Mouse (Mus musculus) stomach, postnatal 0 days (tissue): ENCODE measurements around the gene Emc10. TPM values are rescaled to one million over a fixed set of nuclear protein-coding genes. Genes with fewer than 3 reads are reported as not detected.

Experiments used
- ATAC-seq: fragments of 200-750 bp; cut with Nextera tagmentation; 2 replicates; pipeline ENCODE4 v1.8.0; 2017; ENCODE audit not compliant: low FRiP score, low TSS enrichment
- DNase-seq: peaks from one replicate; pipeline ENCODE4 v3.0.0-alpha.2; 2016; ENCODE audit warnings: low spot score
- H3K27ac ChIP-seq: fragments of 300-500 bp; sonication (generic); replicated peaks from 2 replicates; pipeline ENCODE4 v1.5.1; 2014; ENCODE audit warnings: mild to moderate bottlenecking, control low read depth
- H3K27me3 ChIP-seq: fragments of 300-500 bp; sonication (generic); 2 replicates; pipeline ENCODE4 v1.6.1; 2014; ENCODE audit warnings: low read length; ENCODE audit not compliant: control insufficient read depth, insufficient read depth
- H3K36me3 ChIP-seq: fragments of 300-500 bp; sonication (generic); 2 replicates; pipeline ENCODE4 v1.6.1; 2014; ENCODE audit warnings: low read length, mixed read lengths; ENCODE audit not compliant: control insufficient read depth, insufficient read depth
- H3K4me1 ChIP-seq: fragments of 300-500 bp; sonication (generic); replicated peaks from 2 replicates; pipeline ENCODE4 v1.6.1; 2014; ENCODE audit warnings: antibody characterized with exemption; ENCODE audit not compliant: control insufficient read depth, insufficient read depth
- H3K4me2 ChIP-seq: fragments of 300-500 bp; sonication (generic); replicated peaks from 2 replicates; pipeline ENCODE4 v1.6.1; 2014; ENCODE audit warnings: low read depth, mild to moderate bottlenecking, control low read depth, moderate library complexity
- H3K4me3 ChIP-seq: fragments of 300-500 bp; sonication (generic); 2 replicates; pipeline ENCODE4 v1.5.1; 2014; ENCODE audit warnings: low read depth, low read length, control low read depth
- H3K9ac ChIP-seq: fragments of 300-500 bp; sonication (generic); 2 replicates; pipeline ENCODE4 v1.6.1; 2014; ENCODE audit warnings: mild to moderate bottlenecking, low read length, control low read depth, mixed read lengths
- H3K9me3 ChIP-seq: fragments of 300-500 bp; sonication (generic); 2 replicates; pipeline ENCODE4 v1.6.1; 2016; ENCODE audit warnings: low read length; ENCODE audit not compliant: control insufficient read depth
- CTCF ChIP-seq: IDR thresholded peaks from 2 replicates; pipeline ENCODE4 v1.5.1; 2016; ENCODE audit warnings: antibody characterized with exemption, low read depth, mild to moderate bottlenecking, moderate library complexity
- EP300 ChIP-seq: optimal IDR thresholded peaks from 2 replicates; pipeline ENCODE3; 2016; ENCODE audit warnings: antibody characterized with exemption
- WGBS: fragments of 180-500 bp; shearing (Covaris S2); extraction: QIAGEN DNeasy Blood & Tissue Kit; methylation state at CpG from one replicate; pipeline ENCODE4 v1.1.7; 2014; 5-methylcytosine and 5-hydroxymethylcytosine counted together
- polyA plus RNA-seq: library from polyadenylated mRNA; unstranded; fragments of >200 nt; fragmentation: Nextera tagmentation; extraction: Ambion mirVana; gene quantifications from 2 replicates; pipeline ENCODE4 v1.2.1, GENCODE M21; 2015

The Emc10 gene
- polyA plus RNA-seq, 1 experiment from 2014 or later: 60.7 TPM

GRCm38 (mm10) chr7:44521710-44522109, 25.4 kb upstream of the Emc10 start:
- peak; percentile 83 for TF ChIP-seq CTCF
- no peak for TF ChIP-seq EP300
- Histone ChIP-seq H3K9ac (peak overlapping the region; percentile 18; the same call in 1 of the 2 replicates), H3K4me1 (peaks cover 3% of the 10 kb centered on the region; the same call in 1 of the 2 replicates), H3K4me3 (no peak overlapping the region), H3K9me3 (no peaks in the 10 kb centered on the region), H3K27me3 (no peaks in the 10 kb centered on the region), H3K4me2 (no peak overlapping the region; the same call in 1 of the 2 replicates), H3K36me3 (no peaks in the 10 kb centered on the region), H3K27ac (no peak overlapping the region)
- peak; percentile 60 for DNase-seq
- WGBS: 4% methylated on average over 14 of the region's 20 CpGs
- peak; percentile 38; the same call in 1 of the 2 replicates for ATAC-seq

DNA sequence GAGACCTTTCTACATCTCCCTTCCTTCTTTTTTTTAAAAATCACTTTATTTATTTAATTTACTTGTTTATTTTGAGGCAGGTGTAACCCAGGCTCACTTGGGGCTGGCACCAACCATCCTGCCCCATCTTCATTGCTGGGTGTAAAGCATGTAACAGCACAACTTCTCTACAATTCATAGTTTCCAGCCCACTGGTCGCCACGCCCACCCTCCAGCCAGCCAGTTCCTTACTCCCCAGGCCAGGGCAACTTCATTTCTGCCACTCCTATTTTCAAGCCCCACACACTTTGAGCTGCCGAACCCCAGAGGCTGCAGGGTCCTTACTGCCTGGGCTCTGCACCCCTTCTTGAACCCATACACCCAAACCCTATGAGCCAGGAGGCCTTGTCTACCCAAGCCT, 24.7 kb upstream of the Emc10 start:
- no peak overlapping the region for H3K4me3 ChIP-seq
- H3K27ac ChIP-seq: no peak overlapping the region
- ATAC-seq (no peak), DNase-seq (no peak)
- no peaks in the 10 kb centered on the region for H3K36me3 ChIP-seq
- H3K4me1 ChIP-seq: peaks cover 3% of the 10 kb centered on the region; the same call in 1 of the 2 replicates
- no peaks in the 10 kb centered on the region for H3K27me3 ChIP-seq
- H3K9ac ChIP-seq: no peak overlapping the region
- 55% methylated on average over 3 of the region's 3 CpGs for WGBS
- no peak overlapping the region for H3K4me2 ChIP-seq
- H3K9me3 ChIP-seq: no peaks in the 10 kb centered on the region
- TF ChIP-seq EP300 (no peak), CTCF (no peak)

DNA sequence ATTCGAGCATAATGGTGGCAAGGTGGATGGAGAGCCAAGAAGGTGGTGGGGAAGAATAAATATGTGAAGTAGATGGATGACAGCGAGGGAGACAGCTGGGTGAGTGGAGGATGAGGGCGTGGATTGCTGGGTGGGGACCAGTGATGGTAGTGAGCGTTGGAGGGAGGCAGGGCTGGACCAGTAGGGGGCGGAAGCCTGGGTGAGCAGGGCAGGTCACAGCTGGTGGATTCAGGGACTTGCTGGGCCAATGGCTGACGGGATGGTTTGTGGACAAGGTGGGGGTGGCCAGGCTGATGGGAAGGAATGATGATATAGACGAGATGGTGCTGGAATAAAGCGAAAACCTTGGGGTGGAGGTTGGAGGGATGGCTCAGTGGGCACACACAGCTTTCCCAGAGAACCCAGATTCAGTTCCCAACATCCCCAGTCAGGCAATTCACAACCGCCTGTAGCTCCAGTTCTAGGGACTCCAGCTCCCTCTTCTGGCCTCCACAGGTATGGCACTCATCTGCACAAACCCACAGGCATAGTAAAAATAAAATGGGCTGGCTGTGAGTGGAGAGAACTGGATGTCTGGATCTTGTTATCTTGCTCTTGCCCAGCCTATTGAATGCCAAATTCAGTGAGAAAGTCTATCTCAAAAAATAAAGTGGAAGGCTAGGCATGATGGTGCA, 23.0 kb upstream of the Emc10 start:
- Histone ChIP-seq H3K9ac (no peak overlapping the region), H3K27ac (no peak overlapping the region), H3K4me1 (no peaks in the 10 kb centered on the region), H3K9me3 (no peaks in the 10 kb centered on the region), H3K36me3 (no peaks in the 10 kb centered on the region), H3K4me3 (no peak overlapping the region), H3K27me3 (no peaks in the 10 kb centered on the region), H3K4me2 (no peak overlapping the region)
- no peak for DNase-seq
- 61% methylated on average over 9 of the region's 9 CpGs for WGBS
- ATAC-seq: no peak
- TF ChIP-seq EP300 (no peak), CTCF (peak; percentile 33)

DNA sequence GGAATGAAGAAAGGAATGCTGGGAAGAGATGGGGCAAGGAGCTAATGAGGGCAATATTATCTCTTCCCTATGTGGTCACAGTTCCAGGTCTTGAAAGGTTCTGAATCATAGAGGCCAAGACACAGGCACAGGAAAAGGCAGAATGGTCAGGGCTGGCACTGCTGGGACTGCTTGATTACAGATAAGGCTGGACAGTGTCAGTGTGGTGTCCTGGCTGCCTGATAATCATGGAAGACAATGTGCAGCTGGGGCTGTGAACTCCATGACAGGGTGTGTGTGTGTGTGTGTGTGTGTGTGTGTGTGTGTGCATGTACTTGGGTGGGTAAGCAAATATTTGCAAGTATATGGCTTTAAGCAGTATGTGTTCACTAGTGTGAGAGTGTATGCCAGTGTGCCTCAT, 11.2 kb upstream of the Emc10 start:
- Histone ChIP-seq H3K9me3 (no peaks in the 10 kb centered on the region), H3K27me3 (no peaks in the 10 kb centered on the region), H3K27ac (no peak overlapping the region), H3K9ac (no peak overlapping the region), H3K4me2 (no peak overlapping the region), H3K36me3 (no peaks in the 10 kb centered on the region), H3K4me1 (no peaks in the 10 kb centered on the region), H3K4me3 (no peak overlapping the region)
- no peak for ATAC-seq
- no peak for DNase-seq
- TF ChIP-seq EP300: no peak
- no peak for TF ChIP-seq CTCF

DNA sequence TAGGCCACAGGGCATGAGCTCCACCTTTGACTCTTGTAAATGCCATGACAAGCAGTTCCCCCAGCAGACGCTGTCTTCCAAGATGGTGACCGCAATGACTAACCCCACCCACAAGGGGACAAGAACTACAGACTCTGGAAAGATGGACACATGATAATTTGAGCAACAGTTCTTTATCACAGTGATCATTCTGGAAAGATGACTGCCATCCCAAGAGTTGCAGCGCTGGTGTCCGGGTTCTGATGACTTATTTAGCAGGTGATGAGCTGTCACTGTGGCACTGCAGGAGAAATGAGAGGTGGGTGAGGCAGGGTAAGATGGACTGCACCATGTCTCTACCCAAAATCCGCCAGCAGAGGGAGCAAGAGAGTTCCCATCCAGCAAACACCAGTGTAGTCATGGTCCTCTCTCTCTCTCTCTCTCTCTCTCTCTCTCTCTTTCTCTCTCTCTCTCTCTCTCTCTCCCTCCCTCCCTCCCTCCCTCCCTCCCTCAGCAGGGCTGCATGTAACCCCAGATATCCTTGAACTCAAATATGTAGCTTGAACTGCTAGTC, 5.3 kb upstream of the Emc10 start:
- no peaks in the 10 kb centered on the region for H3K27me3 ChIP-seq

DNA sequence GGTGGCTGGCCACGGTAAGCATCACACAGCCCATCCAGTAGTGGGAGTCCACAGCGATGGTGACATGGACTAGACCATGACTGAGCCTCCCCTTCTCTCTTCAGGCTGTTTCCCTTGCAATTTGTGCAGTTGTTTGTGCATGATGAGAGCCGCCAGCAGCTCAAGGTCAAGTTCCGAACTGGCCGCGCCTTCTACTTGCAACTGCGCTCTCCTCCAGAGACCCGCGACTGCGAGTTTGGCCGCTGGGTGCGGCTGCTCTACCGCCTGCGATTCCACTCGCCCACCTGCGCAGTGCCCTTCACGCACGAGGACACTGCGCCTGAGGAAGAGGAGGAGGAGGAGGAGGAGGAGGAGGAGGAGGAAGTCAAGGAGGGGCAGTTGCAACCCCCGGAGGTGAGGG, 3.7 kb upstream of the Emc10 start:
- H3K9me3 ChIP-seq: no peaks in the 10 kb centered on the region
- no peak overlapping the region for H3K4me3 ChIP-seq
- TF ChIP-seq CTCF (no peak), EP300 (no peak)
- ATAC-seq: no peak
- 48% methylated on average over 20 of the region's 20 CpGs for WGBS
- no peaks in the 10 kb centered on the region for H3K27me3 ChIP-seq
- no peak overlapping the region for H3K27ac ChIP-seq
- peaks cover 5% of the 10 kb centered on the region for H3K4me1 ChIP-seq
- H3K36me3 ChIP-seq: no peaks in the 10 kb centered on the region
- H3K4me2 ChIP-seq: no peak overlapping the region
- H3K9ac ChIP-seq: no peak overlapping the region
- DNase-seq: no peak

More for the DNA sequence above, 5.3 kb upstream of the Emc10 start:
- WGBS: 34% methylated on average over 5 of the region's 5 CpGs
- ATAC-seq: no peak; the same call in 1 of the 2 replicates
- no peak overlapping the region for H3K27ac ChIP-seq
- peak; percentile 82 for TF ChIP-seq CTCF
- no peak for TF ChIP-seq EP300
- H3K4me1 ChIP-seq: no peaks in the 10 kb centered on the region
- H3K9me3 ChIP-seq: no peaks in the 10 kb centered on the region
- DNase-seq: peak; percentile 75
- no peak overlapping the region for H3K9ac ChIP-seq
- no peak overlapping the region for H3K4me3 ChIP-seq
- H3K36me3 ChIP-seq: no peaks in the 10 kb centered on the region
- no peak overlapping the region for H3K4me2 ChIP-seq
